Mouse (Mus musculus): ENCODE results near the gene Pitpnm3.
"Not testable (repeated sequence)": the region's sequence is repeated elsewhere in the genome, so short reads cannot be mapped to it uniquely, and the experiment has no call there.

Pitpnm3 gene

GRCm38 (mm10) chr11:72135383-72136158 is at the start of gene Pitpnm3:
TSS of gene Pitpnm3 (minus strand) at chr11:72135778.
- DNase-seq (ENCODE audit: low spot score in 2 of 2): no peak

GRCm38 (mm10) chr11:72184252-72184651 is 48.7 kb upstream of the Pitpnm3 start:
- DNase-seq (ENCODE audit: low spot score in 2 of 2): no peak

GRCm38 (mm10) chr11:72181136-72181535 is 45.6 kb upstream of the Pitpnm3 start:
- DNase-seq (ENCODE audit: low spot score in 2 of 2): no peak

GRCm38 (mm10) chr11:72180556-72180955 is 45.0 kb upstream of the Pitpnm3 start:
- no peak for DNase-seq (ENCODE audit: low spot score in 2 of 2)

- no peak for DNase-seq (ENCODE audit: low spot score in 2 of 2)
Measured at GRCm38 (mm10) chr11:72176553-72176952, 41.0 kb upstream of the Pitpnm3 start.

- no peak for DNase-seq (ENCODE audit: low spot score in 2 of 2)
Measured at GRCm38 (mm10) chr11:72175966-72176365, 40.4 kb upstream of the Pitpnm3 start.

GRCm38 (mm10) chr11:72174721-72175120 is 39.1 kb upstream of the Pitpnm3 start:
- no peak for DNase-seq (ENCODE audit: low spot score in 2 of 2)

GRCm38 (mm10) chr11:72173506-72173905 is 37.9 kb upstream of the Pitpnm3 start:
- no peak for DNase-seq (ENCODE audit: low spot score in 2 of 2)

- not testable (repeated sequence) for DNase-seq (ENCODE audit: low spot score in 2 of 2)
Measured at GRCm38 (mm10) chr11:72171906-72172305, 36.3 kb upstream of the Pitpnm3 start.

GRCm38 (mm10) chr11:72169871-72170270 is 34.3 kb upstream of the Pitpnm3 start:
- no peak for DNase-seq (ENCODE audit: low spot score in 2 of 2)

- DNase-seq (ENCODE audit: low spot score in 2 of 2): no peak
Measured at GRCm38 (mm10) chr11:72163198-72163597, 27.6 kb upstream of the Pitpnm3 start.

- DNase-seq (ENCODE audit: low spot score in 2 of 2): no peak
Measured at GRCm38 (mm10) chr11:72156624-72157023, 21.0 kb upstream of the Pitpnm3 start.

GRCm38 (mm10) chr11:72155981-72156428 is 20.4 kb upstream of the Pitpnm3 start:
- DNase-seq (ENCODE audit: low spot score in 2 of 2): no peak

GRCm38 (mm10) chr11:72155186-72155980 is 19.8 kb upstream of the Pitpnm3 start:
- DNase-seq (ENCODE audit: low spot score in 2 of 2): no peak

GRCm38 (mm10) chr11:72153122-72153862 is 17.7 kb upstream of the Pitpnm3 start:
- no peak for DNase-seq (ENCODE audit: low spot score in 2 of 2)

- DNase-seq (ENCODE audit: low spot score in 2 of 2): no peak
Measured at GRCm38 (mm10) chr11:72151120-72151519, 15.5 kb upstream of the Pitpnm3 start.

- no peak for DNase-seq (ENCODE audit: low spot score in 2 of 2)
Measured at GRCm38 (mm10) chr11:72147910-72148309, 12.3 kb upstream of the Pitpnm3 start.

- no peak for DNase-seq (ENCODE audit: low spot score in 2 of 2)
Measured at GRCm38 (mm10) chr11:72145877-72146248, 10.3 kb upstream of the Pitpnm3 start.

GRCm38 (mm10) chr11:72145182-72145876 is 9.8 kb upstream of the Pitpnm3 start:
- no peak for DNase-seq (ENCODE audit: low spot score in 2 of 2)

GRCm38 (mm10) chr11:72142889-72143288 is 7.3 kb upstream of the Pitpnm3 start:
- peak in 1 of 2 experiments; percentile 35 for DNase-seq (ENCODE audit: low spot score in 2 of 2)

- no peak for DNase-seq (ENCODE audit: low spot score in 2 of 2)
Measured at GRCm38 (mm10) chr11:72140198-72140597, 4.6 kb upstream of the Pitpnm3 start.
